Comparison of ENCODE assay signal across 9 mouse cellular contexts in genomic region chr9:22135644-22136390, GRCm38 (mm10). TPM values are rescaled to one million over a fixed set of nuclear protein-coding genes. Genes with fewer than 3 reads are reported as not detected.
DNase-seq lines count a peak whose midpoint lies in the region; ATAC-seq and TF ChIP-seq lines count a peak whose summit lies in the region.
"Had no signal": no experiment of that assay in that cellular context is flagged by ENCODE, and none has a peak within 500 bp of the region (broad histone marks: within the 10 kb centered on the region; RNA-seq: fewer than 3 reads in every experiment).

Gene Acp5, minus strand, starts transcription at chr9:22135711.

- peak within 1 kb of the TSS; percentile 39; the same call in 1 of the 2 replicates for H3K27ac ChIP-seq in heart, postnatal 0 days (ENCODE audit: low read depth)

- no peaks in the 10 kb centered on the region for H3K36me3 ChIP-seq in heart, postnatal 0 days (replicated peaks; ENCODE audit: control insufficient read depth, insufficient read depth, low read length)
- peaks cover 49% of the 10 kb centered on the region for H3K36me3 ChIP-seq in erythroblast, embryonic 14.5 days (ENCODE audit: control insufficient read depth)

- H3K9ac ChIP-seq in heart, postnatal 0 days (replicated peaks; ENCODE audit: low read depth, low read length) = no peak within 1 kb of the TSS

- H3K4me2 ChIP-seq in heart, postnatal 0 days (ENCODE audit: low read depth, low read length) = no peak within 1 kb of the TSS

- no peak for TF ChIP-seq EP300 in heart, postnatal 0 days (IDR thresholded peaks at IDR 0.05; ENCODE audit: low read depth)

- TF ChIP-seq CTCF in heart, postnatal 0 days (IDR thresholded peaks at IDR 0.05; ENCODE audit: low read depth) = no peak

- peaks cover 4% of the 10 kb centered on the region; the same call in 1 of the 2 replicates for H3K27me3 ChIP-seq in heart, postnatal 0 days (ENCODE audit: control insufficient read depth, insufficient read depth, low read length)
- H3K27me3 ChIP-seq in erythroblast, embryonic 14.5 days (ENCODE audit: control insufficient read depth) = no peaks in the 10 kb centered on the region; the same call in 1 of the 2 replicates

- peaks cover 7% of the 10 kb centered on the region; the same call in 1 of the 2 replicates for H3K4me1 ChIP-seq in heart, postnatal 0 days (ENCODE audit: control insufficient read depth, insufficient read depth)
- peaks cover 82% of the 10 kb centered on the region for H3K4me1 ChIP-seq in erythroblast, embryonic 14.5 days (ENCODE audit: control insufficient read depth)

- DNase-seq in heart, postnatal 0 days (ENCODE audit: low spot score) = no peak
- DNase-seq in heart, postnatal 4 days = no peak
- peak; percentile 58 for DNase-seq in MEL-GATA-1-ER (ENCODE audit: extremely low read depth, low read depth)
- DNase-seq in MN1 (ENCODE audit: low spot score) = no peak
- no peak for DNase-seq in Muller cell, postnatal 12 days (ENCODE audit: inconsistent ontology term)
- no peak for DNase-seq in cerebellum, postnatal 4 days (ENCODE audit: low spot score in 2 of 2)
- DNase-seq: kidney, adult 18-20 months had no signal

- no peak for ATAC-seq in heart, postnatal 0 days (ENCODE audit: insufficient read depth, low read depth)
- ATAC-seq in megakaryocyte-erythroid progenitor cell, adult 5-6 weeks (replicated peaks; ENCODE audit: low FRiP score, low TSS enrichment, poor library complexity, severe bottlenecking) = peak; percentile 77

- H3K9me3 ChIP-seq in heart, postnatal 0 days (replicated peaks; ENCODE audit: control insufficient read depth, low read length) = no peaks in the 10 kb centered on the region
- peaks cover 15% of the 10 kb centered on the region for H3K9me3 ChIP-seq in erythroblast, embryonic 14.5 days (ENCODE audit: control insufficient read depth, low read length)

- WGBS in heart, postnatal 0 days = 63% methylated on average over 7 of the region's 7 CpGs

- H3K4me3 ChIP-seq in heart, postnatal 0 days (ENCODE audit: low read depth, low read length) = no peak within 1 kb of the TSS
- peak within 1 kb of the TSS; percentile 83 for H3K4me3 ChIP-seq in erythroblast, embryonic 14.5 days (replicated peaks)

RNA-seq across cellular contexts. Expression of gene Acp5, which starts in this region (rescaled TPM):
- total RNA-seq in heart, postnatal 0 days (2014; rRNA removed; ENCODE audit: low replicate concordance) = 0.77 and 4.4 TPM in 2 replicates
- 2.0 TPM in 2 replicates for polyA plus RNA-seq in heart, postnatal 0 days (2015; fragmentation: Nextera tagmentation; extraction: Ambion mirVana)
- 1 to 10 TPM in 1 of 2 experiments, under 1 TPM in 1; 0.71 to 1.6 TPM for total RNA-seq in heart, postnatal 4 days (2021)
- 46.6 and 58.8 TPM in 2 replicates for polyA plus RNA-seq in erythroblast, embryonic 14.5 days (2012)
- total RNA-seq in megakaryocyte-erythroid progenitor cell, adult 5-6 weeks (2014; fragmentation: Nextera tagmentation) = 11.3 and 19.4 TPM in 2 replicates
- total RNA-seq in megakaryocyte-erythroid progenitor cell, adult 5-6 weeks (2017) = 2.2 and 6.5 TPM in 2 replicates

Comparison
In these comparisons a context has a peak if more than half of its experiments do, and no peak if none do; other contexts are left out.
1. RNA of gene Acp5 (polyA plus RNA-seq): 46.6 to 58.8 TPM in erythroblast, embryonic 14.5 days; 2.0 TPM in heart, postnatal 0 days; every median in the first group is over 10 times any median in the second.